Mouse (Mus musculus): ENCODE data around the gene Mef2a. TPM values are rescaled to one million over a fixed set of nuclear protein-coding genes. Genes with fewer than 3 reads are reported as not detected.
"Not testable (repeated sequence)": the region's sequence is repeated elsewhere in the genome, so short reads cannot be mapped to it uniquely, and the experiment has no call there.

The Mef2a gene
- polyA plus RNA-seq, 1 experiment = 60.6 TPM

DNA sequence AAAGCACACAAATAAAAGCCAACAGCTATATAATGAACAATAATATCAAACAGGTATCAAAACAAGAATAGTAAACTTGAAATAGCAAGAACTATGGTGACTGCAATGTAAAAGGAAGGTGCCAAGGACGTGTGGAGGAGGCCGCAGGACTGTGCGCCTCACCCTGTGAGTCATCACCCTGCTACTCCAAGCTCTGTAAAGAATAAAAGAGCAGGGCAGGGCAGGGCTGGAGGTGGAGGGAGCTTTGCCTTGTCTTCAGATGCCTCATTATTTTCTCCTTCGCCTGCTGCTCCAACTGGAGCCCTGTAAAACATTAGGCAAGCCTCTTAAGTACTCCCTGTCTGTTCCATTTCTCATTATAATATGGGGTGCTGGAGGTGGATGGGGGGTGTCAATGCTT, 85.2 kb downstream of the Mef2a start:
- Histone ChIP-seq H3K4me3 (ENCODE audit: insufficient read depth, low read length) (no peak overlapping the region), H3K27ac (ENCODE audit: insufficient read depth, low read length) (no peak overlapping the region), H3K4me1 (ENCODE audit: control insufficient read depth, insufficient read depth, low read length) (no peaks in the 10 kb centered on the region)
- TF ChIP-seq CTCF (IDR thresholded peaks at IDR 0.05; ENCODE audit: extremely low read depth, insufficient read depth, low read length) (no peak), POLR2A (IDR thresholded peaks at IDR 0.05; ENCODE audit: extremely low read depth, insufficient read depth, low read length) (no peak)

DNA sequence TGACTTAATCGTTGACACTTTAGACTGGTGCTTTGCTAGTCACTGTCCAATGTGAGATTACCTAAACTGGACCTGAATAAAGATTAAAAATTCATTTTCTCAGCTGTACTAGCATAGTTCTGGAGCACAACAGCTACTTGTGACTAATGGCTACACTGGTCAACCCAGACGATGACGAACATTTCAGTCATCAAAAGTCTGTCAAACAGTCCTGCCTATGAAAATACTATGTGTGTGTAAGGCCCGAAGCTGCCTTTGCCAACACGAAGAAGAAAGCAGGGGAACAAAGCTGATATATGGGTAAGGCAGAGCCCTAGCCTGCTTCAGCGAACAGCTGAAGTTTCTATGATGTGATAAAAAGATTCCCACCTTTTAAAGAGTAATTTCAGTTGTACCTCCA, 89.1 kb downstream of the Mef2a start:
- no peak overlapping the region for H3K27ac ChIP-seq (ENCODE audit: insufficient read depth, low read length)
- TF ChIP-seq CTCF (IDR thresholded peaks at IDR 0.05; ENCODE audit: extremely low read depth, insufficient read depth, low read length) (no peak), POLR2A (IDR thresholded peaks at IDR 0.05; ENCODE audit: extremely low read depth, insufficient read depth, low read length) (no peak)
- H3K4me1 ChIP-seq (ENCODE audit: control insufficient read depth, insufficient read depth, low read length) = no peaks in the 10 kb centered on the region
- H3K4me3 ChIP-seq (ENCODE audit: insufficient read depth, low read length) = no peak overlapping the region

DNA sequence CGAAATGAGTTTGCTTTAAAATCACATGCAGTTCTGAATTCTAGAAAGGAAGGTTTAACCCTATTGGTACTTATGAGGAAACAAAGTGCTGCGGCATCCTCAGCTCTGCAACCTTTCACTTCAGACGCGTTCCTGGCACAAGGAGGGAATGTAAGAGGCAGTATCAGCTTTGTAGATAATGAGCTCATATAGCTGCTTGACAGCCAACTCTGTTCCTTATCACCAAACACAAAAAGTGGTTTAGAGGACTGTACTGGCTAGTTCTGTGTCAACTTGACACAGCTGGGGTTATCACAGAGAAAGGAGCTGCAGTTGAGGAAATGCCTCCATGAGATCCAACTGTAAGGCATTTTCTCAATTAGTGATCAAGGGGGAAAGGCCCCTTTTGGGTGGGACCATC, 102.2 kb downstream of the Mef2a start:
- H3K4me3 ChIP-seq (ENCODE audit: insufficient read depth, low read length); H3K27ac ChIP-seq (ENCODE audit: insufficient read depth, low read length); H3K4me1 ChIP-seq (ENCODE audit: control insufficient read depth, insufficient read depth, low read length): not testable (repeated sequence)

- Histone ChIP-seq H3K27ac (ENCODE audit: insufficient read depth, low read length) (no peak overlapping the region), H3K4me1 (ENCODE audit: control insufficient read depth, insufficient read depth, low read length) (no peaks in the 10 kb centered on the region), H3K4me3 (ENCODE audit: insufficient read depth, low read length) (no peak overlapping the region)
- TF ChIP-seq POLR2A (IDR thresholded peaks at IDR 0.05; ENCODE audit: extremely low read depth, insufficient read depth, low read length) (no peak), CTCF (IDR thresholded peaks at IDR 0.05; ENCODE audit: extremely low read depth, insufficient read depth, low read length) (no peak)
These were observed 112.7 kb downstream of the Mef2a start for GRCm38 (mm10) chr7:67259828-67260563.

DNA sequence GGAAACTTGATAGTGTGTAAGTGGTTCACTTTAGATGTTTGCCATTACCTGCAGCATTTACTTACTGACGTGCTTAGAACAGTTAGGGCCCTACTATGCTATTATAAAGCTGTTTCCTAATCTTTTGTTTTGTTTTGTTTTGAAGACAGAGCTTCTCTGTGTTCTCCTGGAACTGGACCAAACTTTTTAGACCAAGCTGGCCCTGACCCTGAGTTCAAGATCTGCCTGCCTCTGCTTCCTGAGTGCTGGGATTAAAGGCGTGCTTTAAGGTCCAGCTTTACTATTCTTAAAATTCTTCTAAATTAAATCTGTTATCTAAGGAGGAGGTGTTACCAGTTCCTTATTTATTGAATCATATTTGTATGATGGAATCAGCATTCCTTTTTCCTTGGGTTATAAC, 126.6 kb downstream of the Mef2a start:
- TF ChIP-seq CTCF (IDR thresholded peaks at IDR 0.05; ENCODE audit: extremely low read depth, insufficient read depth, low read length) = no peak
- TF ChIP-seq POLR2A (IDR thresholded peaks at IDR 0.05; ENCODE audit: extremely low read depth, insufficient read depth, low read length) = no peak
- Histone ChIP-seq H3K4me3 (ENCODE audit: insufficient read depth, low read length) (no peak overlapping the region), H3K27ac (ENCODE audit: insufficient read depth, low read length) (no peak overlapping the region)

GRCm38 (mm10) chr7:67245255-67245654, 127.4 kb downstream of the Mef2a start:
- Histone ChIP-seq H3K4me3 (ENCODE audit: insufficient read depth, low read length) (no peak overlapping the region), H3K4me1 (ENCODE audit: control insufficient read depth, insufficient read depth, low read length) (peaks cover 2% of the 10 kb centered on the region; the same call in 1 of the 2 replicates), H3K27ac (ENCODE audit: insufficient read depth, low read length) (no peak overlapping the region)
- TF ChIP-seq POLR2A (IDR thresholded peaks at IDR 0.05; ENCODE audit: extremely low read depth, insufficient read depth, low read length) = no peak
- TF ChIP-seq CTCF (IDR thresholded peaks at IDR 0.05; ENCODE audit: extremely low read depth, insufficient read depth, low read length) = no peak

More for the DNA sequence above, 126.6 kb downstream of the Mef2a start:
- H3K4me1 ChIP-seq (ENCODE audit: control insufficient read depth, insufficient read depth, low read length) = peaks cover 2% of the 10 kb centered on the region; the same call in 1 of the 2 replicates

DNA sequence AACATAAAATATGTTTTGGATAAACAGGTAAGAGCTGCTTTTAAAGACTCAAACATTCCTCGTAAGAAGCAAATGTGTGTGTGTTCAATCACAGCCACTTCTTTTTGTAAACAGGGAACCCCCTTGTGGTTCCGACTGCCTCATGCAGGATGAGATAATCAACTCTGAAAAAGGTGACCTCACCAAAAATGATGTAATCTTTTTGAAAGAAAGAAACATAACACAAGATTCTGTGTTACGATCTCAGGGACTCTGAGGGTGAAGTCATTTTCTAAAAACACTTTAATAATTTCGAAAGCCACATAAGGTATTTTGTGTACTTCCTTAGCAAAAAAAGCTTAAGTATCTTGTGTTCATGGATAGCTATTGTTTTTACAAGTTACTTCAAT, 128.8 kb downstream of the Mef2a start:
- TF ChIP-seq POLR2A (IDR thresholded peaks at IDR 0.05; ENCODE audit: extremely low read depth, insufficient read depth, low read length) (no peak), CTCF (IDR thresholded peaks at IDR 0.05; ENCODE audit: extremely low read depth, insufficient read depth, low read length) (no peak)
- H3K4me1 ChIP-seq (ENCODE audit: control insufficient read depth, insufficient read depth, low read length) = peaks cover 5% of the 10 kb centered on the region; the same call in 1 of the 2 replicates
- no peak overlapping the region for H3K4me3 ChIP-seq (ENCODE audit: insufficient read depth, low read length)
- no peak overlapping the region for H3K27ac ChIP-seq (ENCODE audit: insufficient read depth, low read length)

- no peak overlapping the region for H3K27ac ChIP-seq (ENCODE audit: insufficient read depth, low read length)
- peaks cover 5% of the 10 kb centered on the region; the same call in 1 of the 2 replicates for H3K4me1 ChIP-seq (ENCODE audit: control insufficient read depth, insufficient read depth, low read length)
- TF ChIP-seq CTCF (IDR thresholded peaks at IDR 0.05; ENCODE audit: extremely low read depth, insufficient read depth, low read length) (peak; percentile 51), POLR2A (IDR thresholded peaks at IDR 0.05; ENCODE audit: extremely low read depth, insufficient read depth, low read length) (no peak)
- H3K4me3 ChIP-seq (ENCODE audit: insufficient read depth, low read length) = no peak overlapping the region
These were observed 129.4 kb downstream of the Mef2a start for GRCm38 (mm10) chr7:67243121-67243893.

- TF ChIP-seq CTCF (IDR thresholded peaks at IDR 0.05; ENCODE audit: extremely low read depth, insufficient read depth, low read length) (no peak), POLR2A (IDR thresholded peaks at IDR 0.05; ENCODE audit: extremely low read depth, insufficient read depth, low read length) (no peak)
- Histone ChIP-seq H3K27ac (ENCODE audit: insufficient read depth, low read length) (no peak overlapping the region), H3K4me3 (ENCODE audit: insufficient read depth, low read length) (no peak overlapping the region), H3K4me1 (ENCODE audit: control insufficient read depth, insufficient read depth, low read length) (peaks cover 5% of the 10 kb centered on the region; the same call in 1 of the 2 replicates)
These were observed 130.7 kb downstream of the Mef2a start for GRCm38 (mm10) chr7:67241969-67242368.

GRCm38 (mm10) chr7:67237752-67238151, 134.9 kb downstream of the Mef2a start:
- Histone ChIP-seq H3K4me3 (ENCODE audit: insufficient read depth, low read length) (no peak overlapping the region), H3K27ac (ENCODE audit: insufficient read depth, low read length) (no peak overlapping the region), H3K4me1 (ENCODE audit: control insufficient read depth, insufficient read depth, low read length) (peaks cover 3% of the 10 kb centered on the region; the same call in 1 of the 2 replicates)
- no peak for TF ChIP-seq CTCF (IDR thresholded peaks at IDR 0.05; ENCODE audit: extremely low read depth, insufficient read depth, low read length)

Data from cortical plate, adult 2 months (tissue).